Mouse (Mus musculus) macrophage (primary cell): ENCODE data around the gene Gsg1. TPM values are rescaled to one million over a fixed set of nuclear protein-coding genes. Genes with fewer than 3 reads are reported as not detected.

Experiments
- H3K27ac ChIP-seq: fragments of 350-480 bp; formaldehyde crosslinking; 2 replicates; pipeline ENCODE4 v1.9.0; 2021
- H3K36me3 ChIP-seq: fragments of 350-480 bp; formaldehyde crosslinking; 2 replicates; pipeline ENCODE4 v1.9.0; 2021; ENCODE audit errors: inconsistent target
- H3K4me3 ChIP-seq: fragments of 350-480 bp; formaldehyde crosslinking; 2 replicates; pipeline ENCODE4 v1.9.0; 2021; ENCODE audit errors: inconsistent target
- H3K79me2 ChIP-seq: fragments of 350-480 bp; formaldehyde crosslinking; 2 replicates; pipeline ENCODE4 v1.9.0; 2021; ENCODE audit errors: inconsistent target
- whole genome bisulfite sequencing: methylation state at CpG from one replicate; pipeline ENCODE4 v1.1.7; 2026; ENCODE audit warnings: inconsistent platforms; ENCODE audit not compliant: missing documents; 5-methylcytosine and 5-hydroxymethylcytosine counted together
- polyA plus RNA-seq: library from polyadenylated mRNA; stranded (reverse); fragments of 250-400 nt; gene quantifications from 3 replicates; pipeline ENCODE4 v1.2.4, GENCODE M21; 2018; ENCODE audit warnings: inconsistent platforms

Gene Gsg1
- polyA plus RNA-seq, 1 experiment from 2014 or later, result 0.14 TPM

DNA sequence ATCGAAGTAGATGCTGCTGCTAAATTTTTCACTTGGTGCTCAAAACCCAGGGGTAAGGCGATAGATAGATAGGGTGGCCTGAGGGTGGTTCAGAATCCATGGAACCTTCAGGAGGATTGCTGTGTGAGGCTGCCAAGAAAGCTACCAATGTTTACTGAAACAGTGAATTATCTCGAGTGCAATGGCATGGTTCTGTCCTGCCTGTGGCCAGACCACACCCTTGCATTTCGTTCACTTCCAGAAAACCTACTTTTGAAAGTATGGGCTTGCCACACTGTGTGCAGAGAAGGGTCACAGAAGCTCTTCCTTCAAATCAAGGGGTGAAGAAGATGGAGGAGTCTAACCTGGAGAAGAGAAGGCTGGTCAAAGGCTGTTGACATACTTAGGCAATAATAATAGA lies 48.3 kb downstream of the Gsg1 start:
- H3K27ac ChIP-seq, result no peak overlapping the region

GRCm38 (mm10) chr6:135204869-135205268 lies 49.3 kb downstream of the Gsg1 start:
- WGBS, result 87% methylated on average over 4 of the region's 4 CpGs
- H3K27ac ChIP-seq, result no peak overlapping the region
- H3K4me3 ChIP-seq, result no peak overlapping the region
- no peaks in the 10 kb centered on the region for H3K36me3 ChIP-seq
- no peaks in the 10 kb centered on the region for H3K79me2 ChIP-seq

More for the DNA sequence above, 48.3 kb downstream of the Gsg1 start:
- no peaks in the 10 kb centered on the region for H3K79me2 ChIP-seq
- 83% methylated on average over 4 of the region's 4 CpGs for WGBS
- H3K4me3 ChIP-seq, result no peak overlapping the region
- H3K36me3 ChIP-seq, result no peaks in the 10 kb centered on the region

GRCm38 (mm10) chr6:135203737-135204136 lies 50.4 kb downstream of the Gsg1 start:
- 98% methylated on average over 6 of the region's 6 CpGs for WGBS
- Histone ChIP-seq H3K36me3 (no peaks in the 10 kb centered on the region), H3K27ac (no peak overlapping the region), H3K4me3 (no peak overlapping the region), H3K79me2 (no peaks in the 10 kb centered on the region)

GRCm38 (mm10) chr6:135202668-135203067 lies 51.5 kb downstream of the Gsg1 start:
- no peak overlapping the region for H3K27ac ChIP-seq
- H3K79me2 ChIP-seq, result no peaks in the 10 kb centered on the region
- H3K4me3 ChIP-seq, result no peak overlapping the region
- WGBS, result 94% methylated on average over 6 of the region's 6 CpGs
- no peaks in the 10 kb centered on the region for H3K36me3 ChIP-seq

DNA sequence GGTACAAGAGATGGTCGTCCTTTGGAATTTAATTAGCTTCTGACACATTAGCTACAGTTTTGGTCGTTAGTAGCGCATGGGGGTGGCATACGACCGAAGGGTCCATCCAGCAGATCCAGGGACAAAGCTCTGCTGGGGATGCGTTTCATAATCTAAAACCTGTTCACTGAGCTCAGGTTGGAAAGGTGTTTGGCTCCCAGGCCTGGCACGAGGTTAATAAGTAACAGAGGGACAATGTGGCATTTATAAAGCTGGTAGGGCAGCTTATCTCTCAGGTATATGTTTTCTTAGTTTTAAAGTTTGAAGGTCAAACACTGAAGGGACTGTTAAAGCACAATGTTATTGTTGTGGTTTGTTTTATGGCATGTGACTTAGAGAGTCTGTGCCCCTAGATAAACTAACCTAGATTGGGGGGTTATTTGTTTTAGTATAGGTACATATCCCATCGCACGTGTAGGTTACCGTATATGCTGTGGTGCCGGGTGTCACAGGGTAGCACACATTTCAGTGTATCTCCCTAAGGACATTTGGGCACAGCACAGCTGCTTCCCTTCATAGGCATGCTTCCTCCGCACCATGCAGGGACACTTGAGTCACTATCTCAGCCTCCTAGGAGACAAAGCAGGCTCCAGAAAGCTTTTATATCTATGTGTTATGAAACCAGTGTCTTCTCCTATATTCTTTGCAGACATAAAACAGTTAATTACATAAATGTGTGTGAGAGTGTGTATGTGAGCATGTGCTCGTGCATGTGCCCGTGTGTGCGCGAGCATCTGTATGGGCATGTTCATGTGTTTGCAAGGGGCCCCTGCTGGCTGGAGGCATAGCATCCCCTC lies 53.8 kb downstream of the Gsg1 start:
- Histone ChIP-seq H3K79me2 (no peaks in the 10 kb centered on the region), H3K27ac (no peak overlapping the region), H3K4me3 (no peak overlapping the region), H3K36me3 (no peaks in the 10 kb centered on the region)
- WGBS, result 94% methylated on average over 16 of the region's 16 CpGs

GRCm38 (mm10) chr6:135198726-135199125 lies 55.4 kb downstream of the Gsg1 start:
- Histone ChIP-seq H3K4me3 (peak overlapping the region; percentile 51), H3K79me2 (no peaks in the 10 kb centered on the region), H3K36me3 (no peaks in the 10 kb centered on the region), H3K27ac (no peak overlapping the region)
- WGBS, result 46% methylated on average over 6 of the region's 6 CpGs

- Histone ChIP-seq H3K4me3 (peak within 1 kb of the TSS; percentile 51), H3K79me2 (no peaks in the 10 kb centered on the region), H3K36me3 (no peaks in the 10 kb centered on the region), H3K27ac (no peak within 1 kb of the TSS)
- under 1% methylated on average over 52 of the region's 52 CpGs for WGBS
Observed at GRCm38 (mm10) chr6:135197921-135198532, 56.1 kb downstream of the Gsg1 start, which contains the start of the genes Fam234b and Hebp1. TSS of gene Fam234b (plus strand) at chr6:135197977. TSS of gene Hebp1 (minus strand) at chr6:135198022.

- Histone ChIP-seq H3K36me3 (no peaks in the 10 kb centered on the region), H3K4me3 (peak overlapping the region; percentile 51; the same call in 1 of the 2 replicates), H3K79me2 (no peaks in the 10 kb centered on the region), H3K27ac (no peak overlapping the region)
- 38% methylated on average over 3 of the region's 7 CpGs for WGBS
Observed at GRCm38 (mm10) chr6:135197446-135197845, 56.7 kb downstream of the Gsg1 start.

DNA sequence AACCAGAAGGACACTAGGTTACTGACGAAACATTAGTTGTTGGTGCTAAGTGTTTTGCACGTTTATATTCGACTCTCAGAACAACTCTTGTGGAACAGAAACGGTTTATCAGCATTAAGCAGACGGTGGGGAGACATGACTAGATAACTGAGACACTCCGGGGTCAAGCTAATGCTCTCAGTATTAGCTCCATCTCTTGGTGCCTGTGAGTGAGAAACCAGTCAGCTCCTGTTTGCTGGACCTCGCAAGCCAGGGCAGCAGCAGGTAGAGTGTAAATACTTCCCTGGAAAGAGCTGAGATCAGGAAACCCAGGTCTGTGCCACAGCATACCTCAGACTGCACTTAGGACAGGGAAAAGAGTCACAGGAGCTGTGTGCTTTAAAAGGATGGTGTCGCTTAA lies 57.4 kb downstream of the Gsg1 start:
- Histone ChIP-seq H3K4me3 (no peak overlapping the region), H3K36me3 (no peaks in the 10 kb centered on the region), H3K27ac (no peak overlapping the region), H3K79me2 (no peaks in the 10 kb centered on the region)
- 86% methylated on average over 8 of the region's 8 CpGs for WGBS

DNA sequence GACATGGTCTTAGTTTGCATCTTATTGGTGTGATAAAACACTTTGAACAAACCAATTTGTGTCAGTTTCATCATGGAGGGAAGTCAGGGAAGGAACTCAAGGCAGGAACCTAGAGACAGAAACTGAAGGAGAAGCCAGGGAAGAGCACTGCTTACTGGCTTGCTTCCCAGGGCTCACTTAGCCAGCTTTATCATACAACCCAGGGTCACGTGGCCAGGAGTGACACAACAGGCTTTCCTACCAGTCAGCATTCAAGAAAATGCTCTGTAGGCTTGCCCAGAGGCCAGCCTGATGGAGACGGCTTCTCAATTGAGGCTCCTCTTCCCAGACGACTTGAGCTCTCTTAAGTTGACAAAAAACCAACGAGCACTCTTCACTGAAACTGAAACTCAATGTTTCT lies 59.2 kb downstream of the Gsg1 start:
- WGBS, result 83% methylated on average over 4 of the region's 4 CpGs
- no peak overlapping the region for H3K27ac ChIP-seq
- no peaks in the 10 kb centered on the region for H3K36me3 ChIP-seq
- no peak overlapping the region for H3K4me3 ChIP-seq
- H3K79me2 ChIP-seq, result no peaks in the 10 kb centered on the region

- Histone ChIP-seq H3K27ac (no peak overlapping the region), H3K36me3 (no peaks in the 10 kb centered on the region), H3K79me2 (no peaks in the 10 kb centered on the region), H3K4me3 (no peak overlapping the region)
- 98% methylated on average over 4 of the region's 4 CpGs for WGBS
Observed at GRCm38 (mm10) chr6:135193733-135194132, 60.4 kb downstream of the Gsg1 start.

- H3K4me3 ChIP-seq, result no peak overlapping the region
- no peak overlapping the region for H3K27ac ChIP-seq
- H3K79me2 ChIP-seq, result no peaks in the 10 kb centered on the region
- 88% methylated on average over 5 of the region's 8 CpGs for WGBS
- no peaks in the 10 kb centered on the region for H3K36me3 ChIP-seq
Observed at GRCm38 (mm10) chr6:135192993-135193392, 61.2 kb downstream of the Gsg1 start.

DNA sequence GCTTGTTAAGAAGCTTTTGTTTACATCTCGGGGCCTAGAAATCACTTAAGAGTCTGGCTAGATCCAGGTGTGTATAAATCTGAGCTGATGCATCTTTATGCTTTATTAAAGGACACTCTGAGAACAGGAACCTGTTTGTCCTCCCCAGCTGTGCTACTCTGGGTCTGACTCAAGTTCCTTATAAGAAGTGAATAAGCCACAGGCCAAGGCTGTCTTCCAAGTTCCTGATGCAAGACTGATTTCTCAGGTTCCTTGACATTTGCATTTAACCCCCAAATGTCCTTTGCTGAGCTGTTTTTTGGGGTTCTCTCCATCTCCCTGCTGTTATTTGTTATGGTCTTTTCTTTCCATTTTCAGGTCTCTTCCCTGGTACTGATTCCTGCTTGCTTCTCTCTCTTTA lies 62.2 kb downstream of the Gsg1 start:
- Histone ChIP-seq H3K4me3 (no peak overlapping the region), H3K27ac (no peak overlapping the region), H3K79me2 (no peaks in the 10 kb centered on the region), H3K36me3 (no peaks in the 10 kb centered on the region)
- WGBS, result 81% methylated on average over 1 of the region's 1 CpGs

- no peak overlapping the region for H3K4me3 ChIP-seq
- H3K79me2 ChIP-seq, result no peaks in the 10 kb centered on the region
- WGBS, result 87% methylated on average over 6 of the region's 6 CpGs
- no peaks in the 10 kb centered on the region for H3K36me3 ChIP-seq
- H3K27ac ChIP-seq, result no peak overlapping the region
Observed at GRCm38 (mm10) chr6:135190122-135190521, 64.0 kb downstream of the Gsg1 start.

- H3K4me3 ChIP-seq, result no peak overlapping the region
- no peaks in the 10 kb centered on the region for H3K36me3 ChIP-seq
- H3K79me2 ChIP-seq, result no peaks in the 10 kb centered on the region
- 16% methylated on average over 4 of the region's 4 CpGs for WGBS
- H3K27ac ChIP-seq, result peak overlapping the region; percentile 17
Observed at GRCm38 (mm10) chr6:135188629-135189028, 65.5 kb downstream of the Gsg1 start.
